Mouse (Mus musculus): ENCODE data around the gene Tmem176b.

DNA sequence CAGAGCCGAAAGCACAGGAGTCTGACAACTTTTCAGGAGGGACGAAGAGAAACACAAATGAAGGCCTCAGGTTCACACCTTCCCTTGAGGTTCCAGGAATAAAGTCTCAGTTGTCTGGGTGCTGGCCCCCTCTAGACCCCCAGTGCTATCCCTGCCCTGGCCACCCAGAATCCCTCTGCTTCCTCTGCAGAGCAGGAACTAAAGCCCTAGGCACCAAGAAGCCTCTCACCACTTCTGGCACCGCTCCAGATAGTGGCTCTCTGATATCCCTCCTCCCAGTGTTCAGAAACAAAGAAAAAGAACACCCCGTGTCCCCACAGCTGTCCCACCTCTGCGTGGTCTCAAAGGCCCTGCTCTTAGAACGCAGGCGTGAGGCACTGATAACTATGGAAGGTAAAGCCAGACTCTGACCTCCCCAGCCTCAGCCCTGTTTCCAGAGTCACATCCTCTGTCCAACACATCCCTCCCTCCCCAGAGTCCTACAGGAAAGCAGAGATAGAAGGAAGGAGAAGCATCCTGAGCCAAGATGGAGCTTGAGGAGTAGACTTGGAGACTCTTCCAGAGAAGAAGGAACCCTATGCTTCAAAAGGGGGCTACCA, 826 bp downstream of the Tmem176b start, which contains the start of gene Tmem176a:
- no peak for TF ChIP-seq POLR2A (IDR thresholded peaks at IDR 0.05; ENCODE audit: extremely low read depth, insufficient read depth, low read length)
- no peak for TF ChIP-seq CTCF (IDR thresholded peaks at IDR 0.05; ENCODE audit: low read depth, low read length)
